Mouse (Mus musculus) CH12.LX (cell line): Measurements from ENCODE around the gene Pfas. TPM values are rescaled to one million over a fixed set of nuclear protein-coding genes. Genes with fewer than 3 reads are reported as not detected.

Experiments used
- DNase-seq: peaks from one replicate; pipeline ENCODE4 v3.0.0-alpha.2; 2013; ENCODE audit errors: extremely low read depth
- H3K27ac ChIP-seq: 2 replicates; pipeline ENCODE4 v1.5.1; 2012; ENCODE audit warnings: low read depth, mild to moderate bottlenecking, control low read depth, moderate library complexity; ENCODE audit not compliant: insufficient read depth
- H3K27me3 ChIP-seq: replicated peaks from 2 replicates; pipeline ENCODE3; 2012; ENCODE audit warnings: inconsistent platforms
- H3K36me3 ChIP-seq, 2 experiments: replicated peaks in 1 of 2; 2 replicates each; pipeline versions ENCODE3 to v1.6.1; 2012; ENCODE audit warnings: inconsistent platforms in 1 of 2, low read length in 1 of 2, mild to moderate bottlenecking in 1 of 2, mixed read lengths in 1 of 2, moderate library complexity in 1 of 2; ENCODE audit not compliant: control insufficient read depth in 1 of 2, insufficient read depth in 1 of 2
- H3K4me1 ChIP-seq, 2 experiments: 2 replicates each; pipeline ENCODE4 v1.6.1; 2012; ENCODE audit warnings: inconsistent platforms in 1 of 2, moderate library complexity in 1 of 2; ENCODE audit not compliant: insufficient read depth in 2 of 2, control insufficient read depth in 1 of 2
- H3K4me2 ChIP-seq: 2 replicates; pipeline ENCODE4 v1.6.1; 2012; ENCODE audit warnings: low read depth, mild to moderate bottlenecking, control low read depth; ENCODE audit not compliant: poor library complexity, insufficient read depth, severe bottlenecking
- H3K4me3 ChIP-seq, 3 experiments: fragments of 150-350 bp in 1 of 3; sonication (generic) in 1 of 3; replicated peaks in 1 of 3; 2 replicates each; pipeline versions ENCODE3 to v1.5.1; 2011 to 2012; ENCODE audit warnings: low read depth in 2 of 3, low read length in 2 of 3, mild to moderate bottlenecking in 2 of 3, moderate library complexity in 2 of 3, control low read depth in 1 of 3, improper control_type of control experiment in 1 of 3, inconsistent platforms in 1 of 3, mixed read lengths in 1 of 3; ENCODE audit not compliant: poor library complexity in 1 of 3
- H3K79me2 ChIP-seq: replicated peaks from 2 replicates; pipeline ENCODE4 v1.6.1; 2012; ENCODE audit warnings: mild to moderate bottlenecking, moderate library complexity; ENCODE audit not compliant: control insufficient read depth, poor library complexity, insufficient read depth, severe bottlenecking; ENCODE audit errors: extremely low read depth
- H3K9ac ChIP-seq: 2 replicates; pipeline ENCODE4 v1.6.1; 2012; ENCODE audit warnings: low read depth, mild to moderate bottlenecking, control low read depth, moderate library complexity; ENCODE audit not compliant: insufficient read depth
- H3K9me3 ChIP-seq: replicated peaks from 2 replicates; pipeline ENCODE3; 2012; ENCODE audit warnings: low read length, inconsistent platforms, mixed read lengths
- CHD2 ChIP-seq: IDR thresholded peaks from 2 replicates; pipeline ENCODE4 v1.6.1; 2011; ENCODE audit warnings: low read length, improper control_type of control experiment
- CTCF ChIP-seq, 2 experiments: IDR thresholded peaks in 1 of 2; conservative IDR thresholded peaks in 1 of 2; 2 replicates each; pipeline ENCODE4 v1.5.1; 2011 to 2012; ENCODE audit warnings: low read depth in 2 of 2, low read length in 2 of 2, improper control_type of control experiment in 1 of 2, inconsistent platforms in 1 of 2, mild to moderate bottlenecking in 1 of 2, moderate library complexity in 1 of 2
- E2F4 ChIP-seq: IDR thresholded peaks from 2 replicates; pipeline ENCODE4 v1.6.1; 2011; ENCODE audit warnings: low read depth, low read length, improper control_type of control experiment; ENCODE audit not compliant: insufficient replicate concordance
- ELF1 ChIP-seq: IDR thresholded peaks from 2 replicates; pipeline ENCODE4 v1.6.1; 2014; ENCODE audit warnings: low read depth, mild to moderate bottlenecking, inconsistent platforms, low read length, improper control_type of control experiment
- EP300 ChIP-seq: IDR thresholded peaks from 2 replicates; pipeline ENCODE4 v1.6.1; 2011; ENCODE audit warnings: low read length, improper control_type of control experiment
- ETS1 ChIP-seq: conservative IDR thresholded peaks from 2 replicates; pipeline ENCODE4 v1.6.1; 2012; ENCODE audit warnings: low read depth, mild to moderate bottlenecking, inconsistent platforms, low read length, improper control_type of control experiment, moderate library complexity
- GABPA ChIP-seq: IDR thresholded peaks from 2 replicates; pipeline ENCODE4 v1.6.1; 2012; ENCODE audit warnings: low read depth, low read length, improper control_type of control experiment, inconsistent platforms; ENCODE audit not compliant: insufficient replicate concordance
- HCFC1 ChIP-seq: IDR thresholded peaks from 2 replicates; pipeline ENCODE4 v1.6.1; 2012; ENCODE audit warnings: low read depth, mild to moderate bottlenecking, inconsistent platforms, low read length, improper control_type of control experiment
- JUND ChIP-seq: conservative IDR thresholded peaks from 2 replicates; pipeline ENCODE4 v1.6.1; 2011; ENCODE audit warnings: low read depth, low read length, improper control_type of control experiment
- MAFK ChIP-seq: IDR thresholded peaks from 2 replicates; pipeline ENCODE4 v1.6.1; 2011; ENCODE audit warnings: low read length, improper control_type of control experiment; ENCODE audit not compliant: insufficient replicate concordance
- MAX ChIP-seq: IDR thresholded peaks from 2 replicates; pipeline ENCODE4 v1.6.1; 2011; ENCODE audit warnings: low read length, improper control_type of control experiment
- NELFE ChIP-seq: IDR thresholded peaks from 2 replicates; pipeline ENCODE4 v1.6.1; 2011; ENCODE audit warnings: low read depth, low read length, improper control_type of control experiment
- NRF1 ChIP-seq: IDR thresholded peaks from 2 replicates; pipeline ENCODE4 v1.6.1; 2014; ENCODE audit warnings: low read depth, mild to moderate bottlenecking, inconsistent platforms, low read length, improper control_type of control experiment, moderate library complexity
- PAX5 ChIP-seq: IDR thresholded peaks from 2 replicates; pipeline ENCODE4 v1.6.1; 2012; ENCODE audit warnings: low read length, inconsistent platforms, mixed read lengths
- POLR2A ChIP-seq: IDR thresholded peaks from 2 replicates; pipeline ENCODE4 v1.6.1; 2011; ENCODE audit warnings: low read depth, mild to moderate bottlenecking, improper control_type of control experiment, low read length
- POLR2AphosphoS2 ChIP-seq: IDR thresholded peaks from 2 replicates; pipeline ENCODE4 v1.6.1; 2011; ENCODE audit warnings: low read depth, low read length, improper control_type of control experiment
- RAD21 ChIP-seq: IDR thresholded peaks from 2 replicates; pipeline ENCODE4 v1.6.1; 2011; ENCODE audit warnings: low read depth, mild to moderate bottlenecking, low read length, improper control_type of control experiment, moderate library complexity
- RCOR1 ChIP-seq: conservative IDR thresholded peaks from 2 replicates; pipeline ENCODE4 v1.6.1; 2012; ENCODE audit warnings: low read depth, mild to moderate bottlenecking, inconsistent platforms, low read length, improper control_type of control experiment
- SMC3 ChIP-seq: IDR thresholded peaks from 2 replicates; pipeline ENCODE4 v1.6.1; 2011; ENCODE audit warnings: low read depth, low read length, improper control_type of control experiment
- TBP ChIP-seq: conservative IDR thresholded peaks from 2 replicates; pipeline ENCODE4 v1.6.1; 2011; ENCODE audit warnings: low read depth, low read length, improper control_type of control experiment
- TCF12 ChIP-seq: IDR thresholded peaks from 2 replicates; pipeline ENCODE4 v1.6.1; 2014; ENCODE audit warnings: low read depth, mild to moderate bottlenecking, inconsistent platforms, low read length, improper control_type of control experiment
- UBTF ChIP-seq: IDR thresholded peaks from 2 replicates; pipeline ENCODE4 v1.6.1; 2012; ENCODE audit warnings: low read depth, mild to moderate bottlenecking, inconsistent platforms, low read length, improper control_type of control experiment, moderate library complexity
- dilution Hi-C: fragments of 300-500 bp; cut with MboI; formaldehyde crosslinking; loops from 2 replicates; pipeline ENCODE4 v1.14.3; 2020; ENCODE audit warnings: low sequenced_read_pairs; ENCODE audit not compliant: extremely low pct_unique_long_range_greater_than_20kb, extremely low pct_ligation_motif_present
- in situ Hi-C: fragments of 300-500 bp; cut with MboI; formaldehyde crosslinking; loops from 3 replicates; pipeline ENCODE4 v1.14.3; 2019; ENCODE audit warnings: low sequenced_read_pairs, low pct_ligation_motif_present, low pct_unique_long_range_greater_than_20kb, mixed read lengths
- polyA plus RNA-seq: library from polyadenylated mRNA; unstranded; fragments of >175 nt; gene quantifications from 2 replicates; pipeline ENCODE4 v1.2.1, GENCODE M21; 2012; ENCODE audit warnings: low read depth; ENCODE audit not compliant: insufficient read length
- total RNA-seq, 2 experiments: library from RNA; depleted of rRNA; stranded (reverse); fragments of 300-350 nt in 1 of 2; fragments of >200 nt in 1 of 2; gene quantifications; 2 replicates each; pipeline ENCODE4 v1.2.3; 2012 to 2014

Gene Pfas
- total and polyA plus RNA-seq, 3 experiments = 61.9 to 110 (median 72.9) TPM

DNA sequence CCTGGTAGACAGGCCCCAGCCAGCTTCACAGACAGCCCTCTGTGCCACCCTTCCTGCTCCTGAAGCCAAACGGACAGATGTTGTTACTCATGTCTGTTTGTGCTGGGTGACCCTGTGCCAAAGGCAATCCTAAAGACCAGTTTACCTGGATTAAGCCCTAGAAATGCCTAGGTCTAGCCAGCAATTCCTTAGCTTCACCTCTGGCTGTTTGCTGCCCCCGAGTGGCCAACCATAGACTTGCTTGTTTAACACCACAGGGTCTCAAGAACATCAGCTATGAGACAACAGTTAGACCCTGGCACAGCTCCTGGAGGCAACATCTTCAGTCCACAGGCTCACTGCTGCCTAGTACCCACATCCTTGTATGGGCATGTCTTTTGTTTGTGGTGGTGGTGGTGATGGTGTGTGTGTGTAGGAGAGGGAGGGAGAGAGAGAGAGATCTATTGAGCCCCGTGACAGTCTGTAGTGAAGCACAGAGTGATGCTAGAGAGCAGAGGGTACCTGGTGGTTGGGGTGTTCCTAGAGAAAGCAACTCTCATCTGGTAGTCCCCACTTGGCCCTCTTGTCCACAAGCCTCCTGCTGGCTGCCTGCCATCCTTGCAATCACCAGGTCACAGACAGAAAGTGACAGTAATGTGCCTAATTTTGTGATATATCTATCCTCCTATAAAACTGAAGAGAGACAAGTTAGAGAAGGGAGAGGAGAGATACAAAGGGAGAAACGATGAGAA is 25.5 kb downstream of the Pfas start:
- no peak overlapping the region for H3K4me3 ChIP-seq
- no peaks in the 10 kb centered on the region for H3K79me2 ChIP-seq
- H3K9me3 ChIP-seq = no peaks in the 10 kb centered on the region
- no peak overlapping the region for H3K27ac ChIP-seq
- TF ChIP-seq RAD21 = peak; percentile 96
- TF ChIP-seq POLR2A = 0 out of 2 replicates have a peak, but pooled peaks have one; percentile 11
- peak; percentile 54 to 97; a peak in 3 of 4 replicates for TF ChIP-seq CTCF (conservative IDR thresholded peaks at IDR 0.05 in 1 of 2, IDR thresholded peaks at IDR 0.05 in 1 of 2; ENCODE audit: low read depth in 2 of 2, low read length in 2 of 2)
- no peak for TF ChIP-seq MAFK
- TF ChIP-seq TCF12 = 0 out of 2 replicates have a peak, but pooled peaks have one; percentile 15
- TF ChIP-seq SMC3 = peak; percentile 89
- TF ChIP-seq PAX5 = no peak
- TF ChIP-seq, all 38 proteins: peak for 5
- dilution Hi-C loops (no loop called here), in situ Hi-C loops (no loop called here)
- H3K36me3 ChIP-seq = peaks cover 19 to 30% of the 10 kb centered on the region in 2 experiments
- no peak overlapping the region for H3K9ac ChIP-seq
- H3K4me2 ChIP-seq = no peak overlapping the region
- H3K4me1 ChIP-seq = peaks cover 0 to 7% of the 10 kb centered on the region in 2 experiments; a peak in 2 of 4 replicates
- no peaks in the 10 kb centered on the region for H3K27me3 ChIP-seq
- DNase-seq = peak; percentile 76

- in situ Hi-C loops = no loop called here
- Histone ChIP-seq H3K27ac (no peak overlapping the region), H3K27me3 (no peaks in the 10 kb centered on the region), H3K36me3 (peaks cover 5 to 13% of the 10 kb centered on the region in 2 experiments), H3K9ac (no peak overlapping the region), H3K9me3 (no peaks in the 10 kb centered on the region), H3K4me1 (peaks cover 0 to 7% of the 10 kb centered on the region in 2 experiments; a peak in 2 of 4 replicates), H3K79me2 (no peaks in the 10 kb centered on the region), H3K4me2 (no peak overlapping the region), H3K4me3 (no peak overlapping the region)
- dilution Hi-C loops = no loop called here
- no peak for DNase-seq
- TF ChIP-seq RCOR1 (no peak), EP300 (no peak), ELF1 (no peak), CHD2 (no peak), TBP (no peak), POLR2AphosphoS2 (no peak), HCFC1 (no peak), POLR2A (no peak), MAX (no peak), ETS1 (no peak), CTCF (conservative IDR thresholded peaks at IDR 0.05 in 1 of 2, IDR thresholded peaks at IDR 0.05 in 1 of 2; ENCODE audit: low read depth in 2 of 2, low read length in 2 of 2) (no peak), NELFE (no peak), UBTF (no peak), E2F4 (no peak), SMC3 (no peak), JUND (no peak), RAD21 (no peak), GABPA (no peak), NRF1 (no peak)
Measured at GRCm38 (mm10) chr11:68980919-68981318, 27.3 kb downstream of the Pfas start.
